Mouse (Mus musculus): ENCODE measurements at regions not wholly inside any gene's neighbourhood (a gene's known extent, or its start where the extent isn't known, plus 50 kb on each side); places are given as distances from the start of the nearest gene placed in this dataset.

GRCm38 (mm10) chr5:47479908-47480307, 503.0 kb upstream of the Slit2 start:
- ATAC-seq (replicated peaks; ENCODE audit: low read depth, poor library complexity, severe bottlenecking), result no peak

- no peak for ATAC-seq (replicated peaks; ENCODE audit: low read depth, poor library complexity, severe bottlenecking)
Measured at GRCm38 (mm10) chr5:47496218-47496617, 486.7 kb upstream of the Slit2 start.

DNA sequence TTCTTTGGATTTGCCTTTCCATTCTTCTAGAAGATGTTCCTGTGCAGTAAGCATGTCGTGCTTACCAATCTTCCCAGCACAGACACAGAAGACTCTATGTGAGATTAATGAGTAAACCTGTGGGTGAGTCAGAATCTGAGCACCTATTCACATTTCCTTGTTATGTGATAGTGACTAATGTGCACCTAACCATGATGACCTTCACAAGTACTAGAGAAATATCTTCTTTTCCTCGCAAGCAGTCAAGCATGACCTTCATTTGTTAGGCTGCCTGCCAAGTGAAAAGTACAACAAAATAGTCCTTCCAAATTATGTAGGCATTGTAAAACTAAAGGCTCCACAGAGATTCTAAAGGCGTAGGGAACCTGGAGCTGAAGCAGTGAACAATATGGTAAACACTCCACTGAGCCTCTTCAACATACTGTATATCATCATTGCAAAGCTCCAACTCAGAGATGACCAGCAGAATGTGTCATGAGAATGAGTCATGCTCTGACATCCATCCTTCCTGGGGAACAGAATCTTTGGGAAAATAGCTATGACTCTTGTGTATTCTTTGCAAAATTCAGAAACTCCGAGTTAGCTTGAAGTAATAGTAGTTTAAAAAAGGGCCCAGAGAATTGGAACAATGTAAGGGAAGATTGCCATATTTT, 480.0 kb upstream of the Slit2 start:
- ATAC-seq (replicated peaks; ENCODE audit: low read depth, poor library complexity, severe bottlenecking), result no peak

DNA sequence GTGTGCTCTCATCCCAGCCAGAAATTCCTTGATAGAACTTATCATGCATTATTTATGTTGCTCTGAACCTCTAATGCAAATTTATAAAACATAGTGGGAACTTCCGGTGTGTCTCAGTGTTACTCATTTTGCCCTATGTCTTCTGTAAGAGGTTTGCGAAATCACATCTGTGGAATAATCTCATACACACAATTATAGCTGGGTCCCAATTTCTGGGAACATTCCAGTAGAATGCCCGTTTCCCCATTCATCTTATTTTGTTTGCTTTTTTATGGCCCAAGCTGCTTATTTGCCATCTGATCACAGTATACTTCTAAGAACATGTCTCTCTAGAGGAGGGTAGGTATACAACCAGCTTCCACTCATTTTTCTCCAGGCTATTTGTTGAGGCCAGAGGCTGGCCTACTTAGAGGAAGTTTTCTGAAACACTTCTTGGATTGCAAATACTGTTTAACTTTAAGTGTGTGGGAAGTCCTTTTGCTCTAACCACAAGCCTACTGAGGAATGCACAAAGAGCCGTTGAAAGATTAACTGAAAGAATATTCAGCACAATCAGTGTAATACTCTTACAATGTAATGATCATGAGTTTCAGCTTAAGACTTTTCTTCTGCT, 474.1 kb upstream of the Slit2 start:
- ATAC-seq (replicated peaks; ENCODE audit: low read depth, poor library complexity, severe bottlenecking), result no peak

DNA sequence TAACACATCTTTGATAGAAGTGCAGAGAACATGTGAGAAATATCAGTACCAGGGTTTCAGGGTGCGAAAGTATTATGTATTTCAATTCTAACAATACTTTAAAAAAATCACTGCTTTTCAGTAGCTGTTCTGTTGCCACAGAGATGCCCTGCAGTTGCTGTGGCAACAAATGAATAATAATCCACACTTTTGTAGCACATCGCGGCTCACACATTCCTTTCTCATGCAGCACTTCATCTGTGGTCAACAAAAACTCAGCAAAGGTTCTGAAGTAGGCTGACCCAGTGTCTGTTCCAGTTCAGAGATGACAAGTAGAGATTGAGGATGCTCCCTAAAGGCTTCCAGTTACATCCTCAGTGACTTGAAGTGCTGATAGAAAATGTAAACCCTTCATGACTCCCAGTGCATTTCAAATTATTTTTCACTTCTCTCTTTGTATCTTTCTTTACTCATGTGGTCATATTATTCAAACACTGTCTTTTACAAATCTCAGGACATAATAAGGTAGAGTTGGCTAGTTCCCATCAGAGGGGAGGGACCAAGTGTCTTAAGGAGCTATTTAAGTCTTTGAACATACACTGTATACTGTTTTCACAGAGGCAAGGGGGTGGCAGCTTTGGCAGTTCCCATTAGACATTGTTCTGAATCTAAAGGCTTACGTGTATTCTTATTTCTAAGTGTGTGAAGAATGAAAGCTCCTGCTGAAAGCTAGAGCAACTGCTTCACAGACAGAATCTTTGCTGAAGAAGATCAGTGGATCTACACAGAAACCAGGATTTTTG, 460.6 kb upstream of the Slit2 start:
- no peak for ATAC-seq (replicated peaks; ENCODE audit: low read depth, poor library complexity, severe bottlenecking)

DNA sequence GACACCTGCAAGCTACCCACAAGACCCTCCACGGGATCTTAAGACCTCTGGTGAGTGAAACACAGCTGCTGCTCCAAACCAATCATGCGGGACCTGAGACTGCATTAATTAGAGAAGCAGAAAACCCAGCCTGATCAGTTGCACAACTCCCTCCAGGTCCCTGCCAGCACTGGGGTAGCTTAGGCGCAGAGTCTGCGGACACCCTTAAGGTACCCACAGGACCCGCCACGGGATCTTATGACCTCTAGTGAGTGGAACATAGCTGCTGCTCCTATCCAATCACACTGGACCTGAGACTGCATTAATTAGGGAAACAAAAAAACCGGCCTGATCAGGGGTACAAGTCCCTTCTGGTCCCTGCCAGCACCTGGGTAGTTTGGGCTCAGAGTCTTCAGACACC, 454.3 kb upstream of the Slit2 start:
- ATAC-seq (replicated peaks; ENCODE audit: low read depth, poor library complexity, severe bottlenecking), result no peak

DNA sequence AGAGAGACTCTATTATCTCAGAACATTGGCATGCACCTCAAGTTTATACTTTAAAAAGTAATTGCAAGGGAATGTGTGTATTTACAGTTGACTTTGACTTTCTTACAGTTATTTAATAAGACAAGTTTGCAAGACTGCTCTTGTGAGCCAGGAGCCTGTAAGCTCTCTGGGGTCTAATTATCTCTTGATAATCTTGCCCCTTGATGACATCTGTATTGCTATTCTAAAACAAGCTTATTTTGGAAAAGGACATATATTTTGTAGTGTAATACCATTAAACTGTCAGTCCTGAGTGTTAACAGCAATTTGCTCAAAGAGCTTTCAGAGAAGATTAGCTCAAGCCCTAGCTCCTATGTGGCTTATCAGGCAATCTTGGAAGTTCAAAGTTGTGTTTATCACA, 445.4 kb upstream of the Slit2 start:
- ATAC-seq (replicated peaks; ENCODE audit: low read depth, poor library complexity, severe bottlenecking), result no peak

GRCm38 (mm10) chr5:47542248-47542647, 440.7 kb upstream of the Slit2 start:
- ATAC-seq (replicated peaks; ENCODE audit: low read depth, poor library complexity, severe bottlenecking), result no peak

- ATAC-seq (replicated peaks; ENCODE audit: low read depth, poor library complexity, severe bottlenecking), result no peak
Measured at GRCm38 (mm10) chr5:47556717-47557116, 426.2 kb upstream of the Slit2 start.

GRCm38 (mm10) chr5:47557152-47557800, 425.7 kb upstream of the Slit2 start:
- ATAC-seq (replicated peaks; ENCODE audit: low read depth, poor library complexity, severe bottlenecking), result no peak
